Comparison of ENCODE assay signal across 9 mouse cellular contexts in genomic region chr12:40133194-40133572, GRCm38 (mm10). TPM values are rescaled to one million over a fixed set of nuclear protein-coding genes. Genes with fewer than 3 reads are reported as not detected.
DNase-seq lines count a peak whose midpoint lies in the region; ATAC-seq and TF ChIP-seq lines count a peak whose summit lies in the region.
"Had no signal": no experiment of that assay in that cellular context is flagged by ENCODE, and none has a peak within 500 bp of the region (broad histone marks: within the 10 kb centered on the region; RNA-seq: fewer than 3 reads in every experiment).

No protein-coding gene starts in this region.

- DNase-seq in lung, postnatal 0 days (ENCODE audit: low spot score): no peak
- no peak for DNase-seq in lung, postnatal 10 days
- DNase-seq in forebrain, postnatal 0 days: peak; percentile 12
- DNase-seq in liver, embryonic 13.5 days: no peak
- no peak for DNase-seq in layer of hippocampus, adult 9-10 months (ENCODE audit: low spot score)
- no peak for DNase-seq in layer of hippocampus, adult 9-11 months
- no peak for DNase-seq in ovary, postnatal 10 days (ENCODE audit: low spot score)

- peaks cover 4% of the 10 kb centered on the region; the same call in 1 of the 2 replicates for H3K27me3 ChIP-seq in lung, postnatal 0 days (replicated peaks; ENCODE audit: insufficient read depth, low read length)
- H3K27me3 ChIP-seq in forebrain, postnatal 0 days (ENCODE audit: insufficient read depth, low read length): peaks cover 14% of the 10 kb centered on the region
- peaks cover 41% of the 10 kb centered on the region for H3K27me3 ChIP-seq in liver, embryonic 13.5 days
- peaks cover 16% of the 10 kb centered on the region for H3K27me3 ChIP-seq in stomach, embryonic 15.5 days (replicated peaks)

- H3K9ac ChIP-seq in lung, postnatal 0 days (replicated peaks; ENCODE audit: low read depth): no peak overlapping the region
- 0 out of 2 replicates have a peak overlapping the region, but pooled peaks have one; percentile 28 for H3K9ac ChIP-seq in forebrain, postnatal 0 days
- H3K9ac ChIP-seq in liver, embryonic 13.5 days: no peak overlapping the region
- no peak overlapping the region for H3K9ac ChIP-seq in stomach, embryonic 15.5 days

- no peak overlapping the region for H3K27ac ChIP-seq in lung, postnatal 0 days (ENCODE audit: low read length)
- no peak overlapping the region for H3K27ac ChIP-seq in forebrain, postnatal 0 days (ENCODE audit: low read depth, low read length)
- no peak overlapping the region for H3K27ac ChIP-seq in liver, embryonic 13.5 days
- H3K27ac ChIP-seq in stomach, embryonic 15.5 days: no peak overlapping the region

- TF ChIP-seq EP300 in lung, postnatal 0 days (IDR thresholded peaks at IDR 0.05): no peak

- H3K36me3 ChIP-seq in lung, postnatal 0 days (ENCODE audit: insufficient read depth, low read length): no peaks in the 10 kb centered on the region
- H3K36me3 ChIP-seq in forebrain, postnatal 0 days (ENCODE audit: insufficient read depth): no peaks in the 10 kb centered on the region
- H3K36me3 ChIP-seq in liver, embryonic 13.5 days: no peaks in the 10 kb centered on the region
- no peaks in the 10 kb centered on the region for H3K36me3 ChIP-seq in stomach, embryonic 15.5 days

- no peaks in the 10 kb centered on the region for H3K9me3 ChIP-seq in lung, postnatal 0 days (ENCODE audit: low read length)
- H3K9me3 ChIP-seq in forebrain, postnatal 0 days (ENCODE audit: low read length): no peaks in the 10 kb centered on the region
- no peaks in the 10 kb centered on the region for H3K9me3 ChIP-seq in liver, embryonic 13.5 days (replicated peaks)
- H3K9me3 ChIP-seq in stomach, embryonic 15.5 days: no peaks in the 10 kb centered on the region

- peak overlapping the region; percentile 36 for H3K4me3 ChIP-seq in lung, postnatal 0 days (ENCODE audit: low read depth, low read length)
- H3K4me3 ChIP-seq in forebrain, postnatal 0 days (ENCODE audit: low read depth, low read length): peak overlapping the region; percentile 39
- 0 out of 2 replicates have a peak overlapping the region, but pooled peaks have one; percentile 37 for H3K4me3 ChIP-seq in liver, embryonic 13.5 days (replicated peaks)
- peak overlapping the region; percentile 42 for H3K4me3 ChIP-seq in stomach, embryonic 15.5 days (replicated peaks)

- H3K4me1 ChIP-seq in lung, postnatal 0 days (ENCODE audit: insufficient read depth, low read depth, low read length): peaks cover 7% of the 10 kb centered on the region; the same call in 1 of the 2 replicates
- peaks cover 7% of the 10 kb centered on the region; the same call in 1 of the 2 replicates for H3K4me1 ChIP-seq in forebrain, postnatal 0 days (ENCODE audit: insufficient read depth)
- peaks cover 8% of the 10 kb centered on the region for H3K4me1 ChIP-seq in liver, embryonic 13.5 days (replicated peaks)
- H3K4me1 ChIP-seq in stomach, embryonic 15.5 days: peaks cover 9% of the 10 kb centered on the region

- TF ChIP-seq CTCF in lung, postnatal 0 days (IDR thresholded peaks at IDR 0.05): no peak
- no peak for TF ChIP-seq CTCF in forebrain, postnatal 0 days (IDR thresholded peaks at IDR 0.05; ENCODE audit: low read depth)

- WGBS in lung, postnatal 0 days: 9% methylated on average over 10 of the region's 10 CpGs
- WGBS in forebrain, postnatal 0 days: 10% methylated on average over 10 of the region's 10 CpGs
- WGBS in liver, embryonic 13.5 days (ENCODE audit: insufficient replicate concordance): 29% methylated on average over 10 of the region's 10 CpGs
- WGBS in stomach, embryonic 15.5 days: 13% methylated on average over 10 of the region's 10 CpGs

- no peak for ATAC-seq in lung, postnatal 0 days
- no peak for ATAC-seq in forebrain, postnatal 0 days
- no peak for ATAC-seq in liver, embryonic 13.5 days (ENCODE audit: low read depth)
- no peak for ATAC-seq in stomach, embryonic 15.5 days (ENCODE audit: insufficient read depth, low FRiP score, low read depth)

- H3K4me2 ChIP-seq in lung, postnatal 0 days (replicated peaks; ENCODE audit: low read depth, low read length): peak overlapping the region; percentile 68
- peak overlapping the region; percentile 84 for H3K4me2 ChIP-seq in forebrain, postnatal 0 days (ENCODE audit: low read depth)
- H3K4me2 ChIP-seq in liver, embryonic 13.5 days: peak overlapping the region; percentile 56; the same call in 1 of the 2 replicates
- H3K4me2 ChIP-seq in stomach, embryonic 15.5 days: peak overlapping the region; percentile 88

RNA-seq across cellular contexts. Expression of gene Scin, which starts 0.8 kb away (rescaled TPM):
- polyA plus RNA-seq in lung, postnatal 0 days (2015; fragmentation: Nextera tagmentation; extraction: Ambion mirVana): 0.51 and 1.1 TPM in 2 replicates
- 0.71 TPM in 1 of 2 replicates, not detected in the other for total RNA-seq in forebrain, postnatal 0 days (2014; rRNA removed)
- 0.06 and 0.08 TPM in 2 replicates for polyA plus RNA-seq in forebrain, postnatal 0 days (2015; fragmentation: Nextera tagmentation; extraction: Ambion mirVana)
- polyA plus RNA-seq in liver, embryonic 13.5 days (2015; fragmentation: Nextera tagmentation; extraction: Ambion mirVana): 0.13 and 0.43 TPM in 2 replicates
- 9.4 and 13.7 TPM in 2 replicates for polyA plus RNA-seq in stomach, embryonic 15.5 days (2015; fragmentation: Nextera tagmentation; extraction: Ambion mirVana)
- total RNA-seq: liver, adult 2 months had no signal
